Mouse (Mus musculus) cortical plate, adult 2 months (tissue): Measurements from ENCODE around the gene Mybph.

Experiments used
- CTCF ChIP-seq: fragments of 200-500 bp; IDR thresholded peaks from 2 replicates; pipeline ENCODE4 v1.5.1; 2011; ENCODE audit warnings: mild to moderate bottlenecking, control low read depth, low read length; ENCODE audit not compliant: insufficient read depth; ENCODE audit errors: extremely low read depth
- POLR2A ChIP-seq: fragments of 200-500 bp; IDR thresholded peaks from 2 replicates; pipeline ENCODE4 v1.6.1; 2011; ENCODE audit warnings: mild to moderate bottlenecking, low read length, control low read depth; ENCODE audit not compliant: insufficient read depth; ENCODE audit errors: extremely low read depth

GRCm38 (mm10) chr1:134225375-134225774 lies 32.1 kb downstream of the Mybph start:
- TF ChIP-seq POLR2A (no peak), CTCF (no peak)
